Mouse (Mus musculus) liver (tissue): ENCODE measurements around the gene Tmem185b.
A peak's percentile ranks its signal among the peaks of the same experiment; 100 is the strongest.

Experiments used
- DNase-seq: peaks from one replicate; pipeline ENCODE4 v3.0.0-alpha.2; 2020; ENCODE audit warnings: mixed read lengths

The Tmem185b gene

DNA sequence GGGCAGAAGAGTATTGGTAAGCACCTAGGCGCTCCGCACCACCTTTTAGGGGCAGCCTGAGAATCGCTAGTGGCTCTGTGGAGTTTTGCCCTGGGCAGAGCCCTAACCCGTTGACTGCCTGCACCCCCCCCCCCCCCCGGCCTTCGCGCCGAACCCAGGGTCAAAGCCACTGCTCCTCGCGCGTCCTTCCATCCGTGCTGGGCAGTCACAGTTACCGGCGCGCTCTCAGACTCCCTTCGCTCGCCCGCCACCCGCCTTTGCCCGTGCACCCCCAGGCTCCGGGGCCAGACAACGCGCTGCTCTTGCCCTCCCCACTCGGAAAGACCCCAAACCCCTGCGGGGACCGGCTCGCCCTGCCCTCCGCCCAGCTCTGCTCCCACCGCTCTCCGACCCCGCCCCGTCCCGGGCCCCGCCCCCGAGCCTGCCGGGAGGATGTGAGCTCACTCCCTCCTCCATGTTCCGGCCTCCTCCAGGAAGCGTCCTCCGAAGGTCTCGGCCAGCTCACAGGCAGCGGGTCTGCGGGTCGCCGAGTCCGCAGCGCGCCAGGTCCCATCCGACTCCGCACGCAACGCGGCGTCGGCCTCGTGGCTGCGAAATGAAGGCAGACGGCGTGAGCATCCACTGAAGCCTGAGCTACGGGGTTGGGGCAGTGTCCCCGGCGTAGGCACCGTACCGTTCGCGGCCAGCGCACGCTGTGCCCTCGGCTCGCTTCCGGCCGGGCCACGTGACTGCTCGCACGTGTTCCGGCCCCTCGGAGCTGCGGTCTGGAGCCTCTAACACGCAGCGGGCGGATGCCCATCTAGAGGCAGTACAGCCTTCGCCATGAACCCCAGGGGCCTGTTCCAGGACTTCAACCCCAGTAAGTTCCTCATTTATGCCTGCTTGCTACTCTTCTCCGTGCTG, at the start of gene Tmem185b:
Gene Tmem185b (plus strand): TSS at position 472 of the 903 bp plus-strand sequence.
- peak; percentile 90 for DNase-seq

DNA sequence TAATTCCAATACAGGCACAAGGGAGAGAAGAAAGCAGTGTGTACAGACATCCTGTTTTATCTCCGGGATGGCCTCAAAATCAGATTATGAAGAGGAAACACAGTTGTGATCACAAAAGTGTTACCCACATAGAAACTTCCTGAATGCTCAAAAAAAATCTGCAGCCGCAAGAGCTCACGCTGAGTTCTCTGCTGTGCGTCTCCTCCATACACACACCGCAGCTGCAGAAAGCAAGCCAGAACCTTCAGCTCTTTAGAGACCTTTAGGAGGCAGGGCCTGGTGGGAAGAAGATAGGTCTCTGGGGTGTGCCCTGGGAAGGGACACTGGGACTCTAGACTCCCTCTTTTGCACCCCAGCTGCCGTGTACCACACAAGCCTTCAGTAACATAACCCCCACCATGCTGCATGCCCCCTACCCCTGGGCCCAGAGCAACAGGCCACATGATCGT, 49.0 kb upstream of the Tmem185b start:
- no peak for DNase-seq

GRCm38 (mm10) chr1:119479641-119480040, 46.3 kb upstream of the Tmem185b start:
- DNase-seq, result no peak

DNA sequence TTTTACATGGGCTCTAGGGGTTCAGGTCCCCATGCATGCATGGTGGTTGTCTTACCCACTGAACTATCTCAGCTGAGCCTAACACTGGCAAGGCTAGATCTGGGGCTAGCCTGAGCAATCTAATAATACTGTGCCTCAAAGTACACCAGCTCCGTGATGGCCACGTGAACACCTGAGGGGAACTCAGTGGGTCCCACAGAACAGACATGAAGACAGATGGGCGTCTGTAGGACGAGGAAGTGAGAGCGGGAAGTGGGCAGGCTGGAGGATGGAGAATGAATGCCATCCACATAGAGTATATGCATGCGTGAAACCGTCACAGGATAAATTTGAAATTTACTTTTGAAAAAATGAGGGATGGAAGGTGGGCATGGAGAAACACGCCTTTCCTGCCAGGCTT, 45.3 kb upstream of the Tmem185b start:
- no peak for DNase-seq

DNA sequence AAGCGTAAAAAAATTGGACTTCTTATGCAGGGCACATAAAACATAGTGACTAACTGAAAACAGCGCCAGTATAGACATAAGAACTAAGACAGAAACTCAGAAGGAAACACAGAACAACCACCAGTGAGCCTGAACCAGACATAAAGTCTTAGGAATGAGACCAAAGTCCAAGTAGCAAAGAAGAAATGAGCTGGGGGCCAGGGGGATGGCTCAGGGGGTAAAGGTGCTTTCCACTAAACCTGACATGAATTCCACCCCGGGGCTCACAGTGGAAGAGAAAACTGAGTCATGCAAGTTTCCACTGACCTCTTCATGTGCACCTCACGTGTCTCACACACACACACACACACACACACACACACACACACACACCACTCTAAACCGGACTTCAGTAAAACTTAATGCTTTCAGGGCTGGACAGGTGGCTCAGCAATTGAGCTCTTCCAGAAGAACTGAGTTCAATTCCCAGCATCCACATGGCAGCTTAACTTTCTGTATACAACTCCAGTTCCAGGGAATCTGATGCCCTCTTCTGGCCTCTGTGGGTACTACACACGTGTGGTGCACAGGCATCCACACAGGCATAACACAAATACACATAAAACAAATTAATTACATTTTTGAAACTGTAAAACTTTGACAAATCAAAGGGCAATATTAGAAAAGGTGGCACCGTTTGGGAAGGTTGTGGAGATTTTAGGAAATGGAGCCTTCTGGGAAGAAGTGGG, 44.6 kb upstream of the Tmem185b start:
- no peak for DNase-seq

GRCm38 (mm10) chr1:119482891-119483290, 43.1 kb upstream of the Tmem185b start:
- DNase-seq, result no peak

GRCm38 (mm10) chr1:119484457-119484856, 41.5 kb upstream of the Tmem185b start:
- peak; percentile 26 for DNase-seq

DNA sequence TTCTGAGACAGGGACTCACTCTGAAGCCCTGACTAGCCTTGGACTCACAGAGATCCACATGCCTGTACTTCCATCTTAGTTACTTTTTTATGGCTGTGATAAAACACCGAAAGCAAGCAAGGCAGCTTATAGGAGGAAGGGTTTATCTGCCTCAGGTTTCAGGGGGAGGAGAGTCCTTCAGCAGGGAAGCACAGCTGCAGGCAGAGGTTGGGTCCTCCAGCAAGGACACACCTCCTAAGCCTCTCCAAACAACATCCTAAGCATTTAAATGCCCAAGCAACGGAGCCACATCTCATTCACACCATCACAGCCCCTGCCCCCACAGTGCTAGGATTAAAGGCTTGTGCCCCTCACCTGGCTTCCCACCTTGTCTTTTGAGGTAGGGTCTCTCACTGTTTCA, 40.1 kb upstream of the Tmem185b start:
- DNase-seq, result no peak

GRCm38 (mm10) chr1:119487917-119488590, 37.9 kb upstream of the Tmem185b start:
- DNase-seq, result no peak

DNA sequence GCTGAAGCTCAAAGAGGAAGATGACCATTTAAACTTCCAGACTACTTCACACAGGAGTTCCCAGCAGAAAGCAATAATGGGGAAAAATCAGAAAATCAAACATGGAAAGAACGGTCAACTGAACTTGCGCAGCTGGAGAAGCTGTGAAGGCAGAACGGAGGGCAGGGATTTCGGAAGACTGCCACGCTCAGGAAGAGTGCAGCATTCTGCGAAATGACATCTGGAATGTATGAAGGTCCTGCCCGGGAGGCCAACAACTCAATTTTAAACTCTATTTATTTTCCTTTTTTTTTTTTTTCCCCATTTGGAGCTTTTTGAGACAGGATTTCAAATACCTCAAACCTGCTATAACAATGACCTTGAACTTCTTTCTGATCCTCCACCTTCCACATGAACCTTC, 35.2 kb upstream of the Tmem185b start:
- DNase-seq, result no peak

DNA sequence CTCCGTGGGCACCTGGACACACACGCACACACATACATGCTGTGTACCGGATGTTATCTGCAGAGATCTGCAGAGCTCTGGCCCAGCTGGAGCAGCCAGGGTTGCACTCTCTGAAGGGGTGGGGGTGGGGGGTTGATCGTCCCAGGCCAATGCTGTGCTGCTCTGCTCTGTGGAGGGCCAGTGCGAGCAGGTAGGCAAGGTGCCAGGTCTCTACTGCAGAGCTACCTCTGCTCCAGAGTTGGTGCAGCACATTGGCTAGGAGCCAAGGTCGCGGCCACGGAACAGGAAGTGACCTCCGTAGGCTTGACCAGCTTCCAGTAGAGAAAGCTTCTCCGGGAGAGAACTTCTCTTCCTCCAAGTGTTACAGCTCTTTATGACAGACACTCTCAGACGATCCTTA, 33.9 kb upstream of the Tmem185b start:
- peak; percentile 61 for DNase-seq

DNA sequence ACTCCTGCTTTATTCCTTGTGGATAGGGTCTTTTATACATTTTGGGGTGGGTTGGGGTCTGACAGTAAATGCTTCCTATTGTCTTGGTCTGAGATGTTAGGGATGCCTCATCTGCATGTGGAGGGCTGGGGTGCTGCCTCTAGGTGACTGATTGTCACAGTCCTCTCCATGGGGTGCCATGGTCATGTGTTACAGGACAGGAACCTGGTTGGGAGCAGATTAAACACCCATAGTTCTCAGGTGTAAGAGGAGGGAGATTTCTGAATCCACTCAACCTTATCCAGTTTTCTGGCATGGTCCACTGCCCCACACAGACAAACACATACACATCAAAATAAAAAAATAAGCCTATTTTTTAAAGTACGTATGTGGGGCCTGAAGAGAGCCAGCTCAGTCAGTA, 33.5 kb upstream of the Tmem185b start:
- DNase-seq, result no peak

- DNase-seq, result no peak
Observed at GRCm38 (mm10) chr1:119494024-119494711, 31.8 kb upstream of the Tmem185b start.

GRCm38 (mm10) chr1:119494712-119495395, 31.1 kb upstream of the Tmem185b start:
- DNase-seq, result no peak

- DNase-seq, result no peak
Observed at GRCm38 (mm10) chr1:119495396-119495775, 30.6 kb upstream of the Tmem185b start.

DNA sequence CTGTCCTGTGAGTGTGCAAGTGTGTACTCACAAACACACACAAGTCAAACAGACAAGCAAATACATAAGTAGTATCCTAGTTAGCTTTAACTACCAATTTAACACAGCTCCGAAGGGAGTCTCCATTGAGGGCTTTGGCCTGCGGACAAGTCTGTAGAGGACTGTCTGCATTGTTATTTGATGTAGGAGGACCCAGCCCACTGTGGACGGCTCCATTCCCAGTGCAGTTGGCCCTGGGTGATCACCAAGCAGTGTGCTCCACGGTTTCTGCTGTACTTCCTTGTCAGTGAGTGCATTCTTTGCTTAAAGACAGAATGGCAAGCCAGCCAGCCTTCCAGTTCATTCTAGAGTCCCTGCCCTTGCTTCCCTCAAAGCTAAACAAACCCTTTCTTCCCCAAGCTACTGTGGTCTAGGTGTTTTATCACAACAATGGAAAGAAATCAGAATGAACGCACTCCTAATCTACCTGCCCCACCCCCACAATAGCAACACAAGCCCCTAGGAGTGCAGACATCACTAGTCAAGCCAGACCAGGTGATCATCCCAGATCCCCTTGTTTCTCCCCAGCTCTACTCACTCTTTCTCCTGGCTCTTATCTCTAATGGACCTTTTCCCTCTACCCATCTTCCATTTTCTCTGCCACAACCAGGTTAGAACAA, 28.5 kb upstream of the Tmem185b start:
- DNase-seq, result no peak

DNA sequence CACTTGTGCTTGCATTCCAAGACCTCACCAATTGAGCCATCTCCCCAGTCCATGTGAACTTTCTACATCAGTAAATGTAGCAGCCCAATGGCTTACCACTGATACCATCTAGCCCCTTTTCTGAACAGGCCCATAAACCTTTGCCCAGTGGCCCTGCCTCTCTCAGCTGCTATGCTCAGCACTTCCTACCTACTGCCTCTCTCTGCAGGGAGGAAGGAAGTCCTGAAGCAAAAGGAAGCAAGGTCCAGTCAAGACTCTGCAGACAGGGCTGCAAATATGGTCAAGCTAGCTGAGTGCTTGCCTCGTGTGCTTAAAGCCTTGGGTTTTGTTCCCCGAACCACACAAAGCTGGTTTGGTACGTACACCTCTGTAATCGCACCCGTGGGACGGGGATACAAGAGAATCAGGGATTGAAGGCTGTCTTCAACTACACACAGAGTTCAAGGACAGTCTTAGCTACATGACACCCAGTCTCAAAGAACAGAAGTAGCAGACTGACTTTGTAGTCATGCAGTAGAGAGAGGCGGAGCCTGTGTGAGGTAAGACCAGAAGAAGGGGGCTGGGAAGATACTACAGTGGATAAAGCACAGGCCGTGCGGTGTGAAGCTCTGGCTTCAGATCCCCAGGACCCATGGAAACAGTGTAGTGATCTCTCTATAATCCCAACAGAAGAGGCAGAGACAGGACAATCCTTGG, 27.3 kb upstream of the Tmem185b start:
- DNase-seq, result no peak

DNA sequence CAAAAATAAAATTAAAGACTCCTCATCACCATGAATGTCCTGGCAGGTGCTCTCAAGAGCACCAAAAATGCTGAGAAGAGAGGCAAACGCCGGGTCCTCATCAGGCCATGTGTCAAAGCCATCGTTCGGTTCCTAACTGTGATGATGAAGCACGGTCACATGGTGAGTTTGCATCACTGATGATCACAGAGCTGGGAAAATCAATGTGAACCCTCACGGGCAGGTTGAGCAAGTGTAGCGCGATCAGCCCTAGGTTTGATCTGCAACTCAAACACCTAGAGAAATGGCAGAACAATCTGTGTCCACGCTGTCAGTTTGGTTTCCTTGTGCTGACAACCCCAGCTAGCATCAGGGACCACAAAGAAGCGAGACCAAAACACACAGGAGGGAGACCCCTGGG, 26.5 kb upstream of the Tmem185b start:
- DNase-seq, result no peak

- no peak for DNase-seq
Observed at GRCm38 (mm10) chr1:119501881-119502280, 24.1 kb upstream of the Tmem185b start.

GRCm38 (mm10) chr1:119502729-119503128, 23.2 kb upstream of the Tmem185b start:
- DNase-seq, result no peak

- no peak for DNase-seq
Observed at GRCm38 (mm10) chr1:119503181-119503580, 22.8 kb upstream of the Tmem185b start.
